10 mouse cellular contexts compared by ENCODE assay signal in genomic region chr8:84288892-84289291, GRCm38 (mm10). TPM values are rescaled to one million over a fixed set of nuclear protein-coding genes. Genes with fewer than 3 reads are reported as not detected.
DNase-seq lines count a peak whose midpoint lies in the region; ATAC-seq and TF ChIP-seq lines count a peak whose summit lies in the region.
"Had no signal": no experiment of that assay in that cellular context is flagged by ENCODE, and none has a peak within 500 bp of the region (broad histone marks: within the 10 kb centered on the region; RNA-seq: fewer than 3 reads in every experiment).

No protein-coding gene starts in this region.

- H3K4me3 ChIP-seq in heart, postnatal 0 days (ENCODE audit: low read depth, low read length) = no peak overlapping the region
- H3K4me3 ChIP-seq in heart, embryonic 12.5 days = no peak overlapping the region
- H3K4me3 ChIP-seq: heart, embryonic 13.5 days had no signal

- H3K9me3 ChIP-seq in heart, postnatal 0 days (replicated peaks; ENCODE audit: control insufficient read depth, low read length) = no peaks in the 10 kb centered on the region
- H3K9me3 ChIP-seq in heart, embryonic 12.5 days (replicated peaks) = no peaks in the 10 kb centered on the region
- H3K9me3 ChIP-seq: heart, embryonic 13.5 days had no signal

- H3K27ac ChIP-seq in heart, postnatal 0 days (ENCODE audit: low read depth) = no peak overlapping the region
- H3K27ac ChIP-seq in heart, embryonic 12.5 days (ENCODE audit: poor library complexity, severe bottlenecking) = no peak overlapping the region
- H3K27ac ChIP-seq: heart, embryonic 13.5 days had no signal

- ATAC-seq in heart, postnatal 0 days (ENCODE audit: insufficient read depth, low read depth) = no peak
- ATAC-seq in heart, embryonic 12.5 days (ENCODE audit: insufficient number of reproducible peaks, low FRiP score) = no peak

- 51% methylated on average over 2 of the region's 2 CpGs for WGBS in heart, postnatal 0 days
- 54% methylated on average over 2 of the region's 2 CpGs for WGBS in heart, embryonic 12.5 days

- TF ChIP-seq EP300 in heart, postnatal 0 days (IDR thresholded peaks at IDR 0.05; ENCODE audit: low read depth) = no peak

- TF ChIP-seq CTCF in heart, postnatal 0 days (IDR thresholded peaks at IDR 0.05; ENCODE audit: low read depth) = peak; percentile 30

- H3K27me3 ChIP-seq in heart, postnatal 0 days (ENCODE audit: control insufficient read depth, insufficient read depth, low read length) = no peaks in the 10 kb centered on the region
- peaks cover 4% of the 10 kb centered on the region; the same call in 1 of the 2 replicates for H3K27me3 ChIP-seq in heart, embryonic 12.5 days (replicated peaks)
- H3K27me3 ChIP-seq: heart, embryonic 13.5 days had no signal

- H3K4me2 ChIP-seq in heart, postnatal 0 days (ENCODE audit: low read depth, low read length) = no peak overlapping the region
- no peak overlapping the region for H3K4me2 ChIP-seq in heart, embryonic 12.5 days
- H3K4me2 ChIP-seq: heart, embryonic 13.5 days had no signal

- DNase-seq in heart, postnatal 0 days (ENCODE audit: low spot score) = no peak
- DNase-seq in heart, adult 18-20 months = no peak
- peak; percentile 76 for DNase-seq in 3T3-L1 (ENCODE audit: low read depth, low spot score)
- peak; percentile 10 for DNase-seq in T-cell, adult 2 months (ENCODE audit: low spot score)
- DNase-seq in kidney, postnatal 10 days = peak; percentile 38
- DNase-seq in gastrocnemius, adult 18-20 months (ENCODE audit: low spot score) = no peak
- DNase-seq in frontal cortex, postnatal 25 days (ENCODE audit: low spot score in 2 of 2) = no peak
- DNase-seq: lung, postnatal 14 days had no signal

- H3K36me3 ChIP-seq in heart, postnatal 0 days (replicated peaks; ENCODE audit: control insufficient read depth, insufficient read depth, low read length) = no peaks in the 10 kb centered on the region
- H3K36me3 ChIP-seq in heart, embryonic 12.5 days = no peaks in the 10 kb centered on the region
- H3K36me3 ChIP-seq: heart, embryonic 13.5 days had no signal

- no peaks in the 10 kb centered on the region for H3K4me1 ChIP-seq in heart, postnatal 0 days (ENCODE audit: control insufficient read depth, insufficient read depth)
- H3K4me1 ChIP-seq in heart, embryonic 12.5 days (replicated peaks) = peaks cover 9% of the 10 kb centered on the region

- H3K9ac ChIP-seq in heart, postnatal 0 days (replicated peaks; ENCODE audit: low read depth, low read length) = no peak overlapping the region
- no peak overlapping the region for H3K9ac ChIP-seq in heart, embryonic 12.5 days
- H3K9ac ChIP-seq: heart, embryonic 13.5 days had no signal

RNA-seq across cellular contexts. Expression of gene Ccdc130, which starts 18.7 kb away (rescaled TPM):
- 7.0 and 14.4 TPM in 2 replicates for total RNA-seq in heart, postnatal 0 days (2014; rRNA removed; ENCODE audit: low replicate concordance)
- polyA plus RNA-seq in heart, postnatal 0 days (2015; fragmentation: Nextera tagmentation; extraction: Ambion mirVana) = 12.2 and 12.7 TPM in 2 replicates
- 10 to 100 TPM in 1 of 2 experiments, 1 to 10 TPM in 1; 8.8 to 11.0 TPM for total RNA-seq in heart, adult 18-20 months (2021)
- total RNA-seq in gastrocnemius, adult 18-20 months (2021) = 1 to 10 TPM; 7.3 to 9.4 TPM
- 15.8 and 16.1 TPM in 2 replicates for polyA plus RNA-seq in heart, embryonic 12.5 days (2016; fragmentation: Nextera tagmentation; extraction: Ambion mirVana)

RNA-seq across cellular contexts. Expression of gene Mri1, which starts 31.8 kb away (rescaled TPM):
- 25.8 and 74.7 TPM in 2 replicates for total RNA-seq in heart, postnatal 0 days (2014; rRNA removed; ENCODE audit: low replicate concordance)
- polyA plus RNA-seq in heart, postnatal 0 days (2015; fragmentation: Nextera tagmentation; extraction: Ambion mirVana) = 37.3 and 39.2 TPM in 2 replicates
- 10 to 100 TPM; 12.0 to 15.1 TPM for total RNA-seq in heart, adult 18-20 months (2021)
- total RNA-seq in gastrocnemius, adult 18-20 months (2021) = 10 to 100 TPM; 13.8 to 19.7 TPM
- 48.2 and 50.9 TPM in 2 replicates for polyA plus RNA-seq in heart, embryonic 12.5 days (2016; fragmentation: Nextera tagmentation; extraction: Ambion mirVana)

RNA-seq across cellular contexts. Expression of gene D8Ertd738e, which starts 39.4 kb away (rescaled TPM):
- total RNA-seq in heart, postnatal 0 days (2014; rRNA removed; ENCODE audit: low replicate concordance) = 90.3 and 93.2 TPM in 2 replicates
- 382 and 414 TPM in 2 replicates for polyA plus RNA-seq in heart, postnatal 0 days (2015; fragmentation: Nextera tagmentation; extraction: Ambion mirVana)
- total RNA-seq in heart, adult 18-20 months (2021) = 100 to 1,000 TPM; 213 to 219 TPM
- 100 to 1,000 TPM; 185 to 187 TPM for total RNA-seq in gastrocnemius, adult 18-20 months (2021)
- 281 and 286 TPM in 2 replicates for polyA plus RNA-seq in heart, embryonic 12.5 days (2016; fragmentation: Nextera tagmentation; extraction: Ambion mirVana)

RNA-seq across cellular contexts. Expression of gene Zswim4, which starts 52.0 kb away (rescaled TPM):
- total RNA-seq in heart, postnatal 0 days (2014; rRNA removed; ENCODE audit: low replicate concordance) = 23.8 and 31.4 TPM in 2 replicates
- polyA plus RNA-seq in heart, postnatal 0 days (2015; fragmentation: Nextera tagmentation; extraction: Ambion mirVana) = 4.6 and 5.8 TPM in 2 replicates
- 1 to 10 TPM; 6.4 to 6.6 TPM for total RNA-seq in heart, adult 18-20 months (2021)
- total RNA-seq in gastrocnemius, adult 18-20 months (2021) = 1 to 10 TPM; 6.6 to 7.2 TPM
- 12.9 and 13.7 TPM in 2 replicates for polyA plus RNA-seq in heart, embryonic 12.5 days (2016; fragmentation: Nextera tagmentation; extraction: Ambion mirVana)

Comparison
In these comparisons a context has a peak if more than half of its experiments do, and no peak if none do; other contexts are left out.
1. DNase-seq: peak in 3T3-L1 (single experiment), T-cell, adult 2 months (single experiment) and kidney, postnatal 10 days (single experiment); none in heart, postnatal 0 days (single experiment), heart, adult 18-20 months (0 of 2), gastrocnemius, adult 18-20 months (single experiment) and frontal cortex, postnatal 25 days (0 of 2).